Mouse (Mus musculus) inflammation-experienced regulatory T-cells (primary cell): ENCODE data around the gene Abcg8. TPM values are rescaled to one million over a fixed set of nuclear protein-coding genes. Genes with fewer than 3 reads are reported as not detected.

Experiments used
- polyA plus RNA-seq, 2 experiments: library from polyadenylated mRNA; unstranded; fragments of 100-300 nt; shearing (Covaris generic); gene quantifications; one replicate each; pipeline ENCODE4 v1.2.1; 2017

The Abcg8 gene
- polyA plus RNA-seq = not detected

DNA sequence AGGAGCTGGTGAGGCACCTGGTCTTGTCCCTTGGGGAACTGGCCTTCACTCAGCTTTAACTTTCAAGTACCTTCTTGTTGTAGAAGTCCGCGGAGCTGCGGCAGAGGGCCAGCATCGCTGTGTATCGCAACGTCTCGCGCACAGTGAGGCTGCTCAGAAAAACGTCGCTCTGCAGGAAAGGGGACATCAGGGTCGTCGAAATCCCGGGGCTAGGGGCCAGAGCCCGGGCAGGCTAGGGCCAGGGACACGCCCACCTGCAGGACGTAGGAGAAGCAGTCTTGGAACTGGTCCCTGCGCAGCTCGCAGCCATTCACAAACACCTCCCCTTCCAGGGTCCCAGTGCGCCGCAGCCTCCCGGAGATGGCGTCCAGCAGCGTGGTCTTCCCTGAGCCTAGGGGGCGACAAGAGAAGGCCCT is at the start of gene Abcg8:
Abcg8 (plus strand) TSS at position 352 of the 416 bp plus-strand sequence.

DNA sequence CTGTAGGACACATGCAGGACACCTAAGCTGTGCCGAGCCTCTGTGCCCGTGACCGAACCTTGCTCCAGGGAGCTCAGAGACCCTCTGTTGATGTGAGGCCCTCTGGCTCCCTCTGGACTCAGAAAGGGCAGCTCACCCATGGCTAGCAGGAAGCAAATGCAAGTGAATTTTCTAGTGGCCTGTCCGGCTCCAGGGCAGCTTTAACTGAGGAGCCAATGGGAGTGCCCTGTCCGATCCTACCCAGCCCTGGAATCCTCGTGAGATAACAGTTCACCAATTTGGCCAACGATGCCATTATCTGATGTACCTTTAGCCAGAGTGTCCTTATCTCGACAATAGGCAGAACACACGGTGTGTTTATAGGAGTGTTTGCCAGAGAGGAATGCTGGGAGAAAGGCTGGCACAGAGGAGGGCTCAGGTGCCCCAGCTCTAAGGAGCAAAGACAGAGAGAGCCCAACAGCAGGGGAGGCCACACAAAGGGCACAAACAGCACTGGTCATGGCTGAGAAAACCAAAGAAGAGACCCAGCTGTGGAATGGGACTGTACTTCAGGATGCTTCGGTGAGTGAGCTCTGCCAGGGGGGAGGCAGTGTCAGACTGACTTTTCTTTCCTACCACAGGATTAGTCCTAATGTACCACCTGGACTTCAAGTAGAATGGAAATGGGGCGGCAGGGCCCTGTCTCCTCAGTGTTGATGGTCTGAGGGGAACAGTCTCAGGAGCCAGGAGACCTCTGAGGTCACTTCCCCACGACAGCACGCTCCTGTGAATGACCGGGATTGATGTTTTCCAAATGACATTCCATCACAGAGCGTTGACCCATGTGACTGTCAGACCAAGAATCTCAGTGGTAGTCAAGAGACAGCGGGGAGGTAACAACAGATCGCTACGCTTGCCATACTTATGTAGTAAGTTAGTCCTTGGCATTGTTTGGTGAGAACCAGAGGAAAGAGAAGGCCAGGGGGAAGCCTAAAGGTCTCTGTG is 6.9 kb downstream of the Abcg8 start, which contains the start of gene Abcg5:
Abcg5 (minus strand) TSS at position 278 of the 984 bp plus-strand sequence.

Other genes with a start within 250 kb of the Abcg8 start
- 100 to 1,000 TPM in 1 of 2 experiments, 10 to 100 TPM in 1; 66.8 to 117 TPM for gene Thada, start 210.1 kb upstream of the Abcg8 start, polyA plus RNA-seq
- 1 to 10 TPM in 1 of 2 experiments, under 1 TPM in 1; 0.12 to 1.7 TPM for gene Plekhh2, start 164.4 kb upstream of the Abcg8 start, polyA plus RNA-seq
- gene Dync2li1, start 49.8 kb upstream of the Abcg8 start, polyA plus RNA-seq = 1 to 10 TPM in 1 of 2 experiments, not detected in 1; 3.7 TPM
- 1 to 10 TPM in 1 of 2 experiments, under 1 TPM in 1; 0.76 to 1.5 TPM for gene Abcg5, start 6.7 kb downstream of the Abcg8 start, polyA plus RNA-seq
- gene Lrpprc, start 114.5 kb downstream of the Abcg8 start, polyA plus RNA-seq = 10 to 100 TPM; 32.6 to 40.7 TPM